Mouse (Mus musculus) midbrain, embryonic 13.5 days (tissue): ENCODE results near the gene Arhgef2. TPM values are rescaled to one million over a fixed set of nuclear protein-coding genes. Genes with fewer than 3 reads are reported as not detected.

Experiments used
- ATAC-seq: fragments of 200-750 bp; cut with Nextera tagmentation; 2 replicates; pipeline ENCODE4 v1.8.0; 2017; ENCODE audit warnings: mild to moderate bottlenecking, moderate TSS enrichment, moderate library complexity
- H3K27ac ChIP-seq: fragments of 300-500 bp; sonication (generic); 2 replicates; pipeline ENCODE4 v1.5.1; 2015; ENCODE audit warnings: inconsistent platforms, mild to moderate bottlenecking, moderate library complexity
- H3K27me3 ChIP-seq: fragments of 300-500 bp; sonication (generic); 2 replicates; pipeline ENCODE4 v1.6.1; 2015; ENCODE audit warnings: mild to moderate bottlenecking, inconsistent platforms
- H3K36me3 ChIP-seq: fragments of 300-500 bp; sonication (generic); 2 replicates; pipeline ENCODE4 v1.6.1; 2015; ENCODE audit warnings: mild to moderate bottlenecking, inconsistent platforms
- H3K4me1 ChIP-seq: fragments of 300-500 bp; sonication (generic); replicated peaks from 2 replicates; pipeline ENCODE4 v1.6.1; 2015; ENCODE audit warnings: inconsistent platforms
- H3K4me2 ChIP-seq: fragments of 300-500 bp; sonication (generic); replicated peaks from 2 replicates; pipeline ENCODE4 v1.6.1; 2015; ENCODE audit warnings: moderate library complexity, mild to moderate bottlenecking, inconsistent platforms
- H3K4me3 ChIP-seq: fragments of 300-500 bp; sonication (generic); replicated peaks from 2 replicates; pipeline ENCODE4 v1.5.1; 2015; ENCODE audit warnings: mild to moderate bottlenecking, inconsistent platforms
- H3K9ac ChIP-seq: fragments of 300-500 bp; sonication (generic); replicated peaks from 2 replicates; pipeline ENCODE4 v1.6.1; 2015; ENCODE audit warnings: mild to moderate bottlenecking, inconsistent platforms
- H3K9me3 ChIP-seq: fragments of 300-500 bp; sonication (generic); 2 replicates; pipeline ENCODE4 v1.6.1; 2016; ENCODE audit warnings: mild to moderate bottlenecking, inconsistent platforms
- WGBS: fragments of 180-500 bp; shearing (Covaris S2); methylation state at CpG from one replicate; pipeline ENCODE4 v1.1.7; 2015; 5-methylcytosine and 5-hydroxymethylcytosine counted together
- polyA plus RNA-seq: library from polyadenylated mRNA; unstranded; fragments of >200 nt; fragmentation: Nextera tagmentation; extraction: Ambion mirVana; gene quantifications from 2 replicates; pipeline ENCODE4 v1.2.1, GENCODE M21; 2015

The Arhgef2 gene
- polyA plus RNA-seq, 1 experiment from 2014 or later, result 175 TPM

- no peak overlapping the region for H3K4me3 ChIP-seq
- ATAC-seq, result no peak
- H3K4me1 ChIP-seq, result peaks cover 25% of the 10 kb centered on the region
- H3K27me3 ChIP-seq, result no peaks in the 10 kb centered on the region
- no peak overlapping the region for H3K27ac ChIP-seq
- 93% methylated on average over 2 of the region's 2 CpGs for WGBS
- no peaks in the 10 kb centered on the region for H3K9me3 ChIP-seq
- peaks cover 8% of the 10 kb centered on the region for H3K36me3 ChIP-seq
- H3K4me2 ChIP-seq, result no peak overlapping the region
- no peak overlapping the region for H3K9ac ChIP-seq
Measured at GRCm38 (mm10) chr3:88683814-88684213, 78.0 kb downstream of the Arhgef2 start.

GRCm38 (mm10) chr3:88684236-88684979 is 78.6 kb downstream of the Arhgef2 start:
- no peaks in the 10 kb centered on the region for H3K9me3 ChIP-seq
- no peak for ATAC-seq
- H3K4me1 ChIP-seq, result peaks cover 26% of the 10 kb centered on the region
- no peak overlapping the region for H3K27ac ChIP-seq
- H3K27me3 ChIP-seq, result no peaks in the 10 kb centered on the region
- H3K4me2 ChIP-seq, result peak overlapping the region; percentile 54
- peak overlapping the region; percentile 100 for H3K4me3 ChIP-seq
- WGBS, result 60% methylated on average over 8 of the region's 8 CpGs
- peaks cover 12% of the 10 kb centered on the region for H3K36me3 ChIP-seq
- H3K9ac ChIP-seq, result no peak overlapping the region

- ATAC-seq, result peak; percentile 100
Measured at GRCm38 (mm10) chr3:88684980-88685941, 79.5 kb downstream of the Arhgef2 start, which contains the start of gene Khdc4. Khdc4 (plus strand) TSS chr3:88685803.

GRCm38 (mm10) chr3:88685958-88686451 is 80.2 kb downstream of the Arhgef2 start:
- under 1% methylated on average over 43 of the region's 45 CpGs for WGBS
- H3K36me3 ChIP-seq, result peaks cover 28% of the 10 kb centered on the region
- peak; percentile 82 for ATAC-seq
- H3K4me1 ChIP-seq, result peaks cover 26% of the 10 kb centered on the region
- peak overlapping the region; percentile 98 for H3K9ac ChIP-seq
- H3K27me3 ChIP-seq, result no peaks in the 10 kb centered on the region
- H3K4me2 ChIP-seq, result peak overlapping the region; percentile 96
- H3K4me3 ChIP-seq, result peak overlapping the region; percentile 100
- peak overlapping the region; percentile 98 for H3K27ac ChIP-seq
- H3K9me3 ChIP-seq, result no peaks in the 10 kb centered on the region

More at GRCm38 (mm10) chr3:88684980-88685941, 79.5 kb downstream of the Arhgef2 start, which contains the start of gene Khdc4:
- peaks cover 26% of the 10 kb centered on the region for H3K4me1 ChIP-seq
- H3K27ac ChIP-seq, result peak within 1 kb of the TSS; percentile 98
- no peaks in the 10 kb centered on the region for H3K9me3 ChIP-seq
- H3K36me3 ChIP-seq, result peaks cover 21% of the 10 kb centered on the region
- H3K4me3 ChIP-seq, result peak within 1 kb of the TSS; percentile 100
- peak within 1 kb of the TSS; percentile 96 for H3K4me2 ChIP-seq
- under 1% methylated on average over 47 of the region's 47 CpGs for WGBS
- no peaks in the 10 kb centered on the region for H3K27me3 ChIP-seq
- H3K9ac ChIP-seq, result peak within 1 kb of the TSS; percentile 98

- Histone ChIP-seq H3K9ac (peak overlapping the region; percentile 98), H3K27me3 (no peaks in the 10 kb centered on the region), H3K4me2 (peak overlapping the region; percentile 96), H3K27ac (peak overlapping the region; percentile 98), H3K4me1 (peaks cover 26% of the 10 kb centered on the region), H3K4me3 (peak overlapping the region; percentile 100), H3K36me3 (peaks cover 38% of the 10 kb centered on the region), H3K9me3 (no peaks in the 10 kb centered on the region)
- WGBS, result 62% methylated on average over 13 of the region's 13 CpGs
- no peak for ATAC-seq
Measured at GRCm38 (mm10) chr3:88686734-88687611, 81.2 kb downstream of the Arhgef2 start.

GRCm38 (mm10) chr3:88689079-88689478 is 83.3 kb downstream of the Arhgef2 start:
- Histone ChIP-seq H3K27ac (no peak overlapping the region), H3K9ac (no peak overlapping the region), H3K4me3 (no peak overlapping the region), H3K27me3 (no peaks in the 10 kb centered on the region), H3K9me3 (no peaks in the 10 kb centered on the region), H3K4me1 (peaks cover 26% of the 10 kb centered on the region), H3K4me2 (no peak overlapping the region), H3K36me3 (peaks cover 56% of the 10 kb centered on the region)
- ATAC-seq, result no peak
- WGBS, result 95% methylated on average over 5 of the region's 5 CpGs

- Histone ChIP-seq H3K4me2 (no peak overlapping the region), H3K27me3 (no peaks in the 10 kb centered on the region), H3K9ac (no peak overlapping the region), H3K4me1 (no peaks in the 10 kb centered on the region), H3K27ac (no peak overlapping the region), H3K36me3 (peaks cover 96% of the 10 kb centered on the region), H3K9me3 (no peaks in the 10 kb centered on the region), H3K4me3 (no peak overlapping the region)
- ATAC-seq, result no peak
Measured at GRCm38 (mm10) chr3:88695545-88695944, 89.8 kb downstream of the Arhgef2 start.

Other genes with a start within 250 kb of the Arhgef2 start
- gene Paqr6, start 241.4 kb upstream of the Arhgef2 start, polyA plus RNA-seq, result 0.77 and 1.0 TPM in 2 replicates
- gene Bglap3, start 233.2 kb upstream of the Arhgef2 start, polyA plus RNA-seq, result not detected in 2 replicates
- gene Bglap2, start 227.3 kb upstream of the Arhgef2 start, polyA plus RNA-seq, result not detected in 2 replicates
- gene Bglap, start 221.5 kb upstream of the Arhgef2 start, polyA plus RNA-seq, result not detected in 2 replicates
- gene Pmf1, start 195.6 kb upstream of the Arhgef2 start, polyA plus RNA-seq, result 51.7 and 56.8 TPM in 2 replicates
- 28.7 and 29.7 TPM in 2 replicates for gene Slc25a44, start 180.8 kb upstream of the Arhgef2 start, polyA plus RNA-seq
- gene Sema4a, start 144.8 kb upstream of the Arhgef2 start, polyA plus RNA-seq, result 28.8 and 31.1 TPM in 2 replicates
- gene Lmna, start 96.0 kb upstream of the Arhgef2 start, polyA plus RNA-seq, result 21.4 and 23.4 TPM in 2 replicates
- 49.5 and 51.5 TPM in 2 replicates for gene Mex3a, start 73.6 kb upstream of the Arhgef2 start, polyA plus RNA-seq
- gene Rab25, start 57.7 kb upstream of the Arhgef2 start, polyA plus RNA-seq, result not detected in 2 replicates
- 181 and 182 TPM in 2 replicates for gene Lamtor2, start 52.9 kb upstream of the Arhgef2 start, polyA plus RNA-seq
- gene Ubqln4, start 52.2 kb upstream of the Arhgef2 start, polyA plus RNA-seq, result 39.1 and 46.7 TPM in 2 replicates
- gene Ssr2, start 30.1 kb upstream of the Arhgef2 start, polyA plus RNA-seq, result 142 and 148 TPM in 2 replicates
- not detected in 2 replicates for gene Rxfp4, start 47.2 kb downstream of the Arhgef2 start, polyA plus RNA-seq
- gene Khdc4, start 79.8 kb downstream of the Arhgef2 start, polyA plus RNA-seq, result 102 and 105 TPM in 2 replicates
- gene Rit1, start 110.9 kb downstream of the Arhgef2 start, polyA plus RNA-seq, result 51.1 and 52.1 TPM in 2 replicates
- 200 and 211 TPM in 2 replicates for gene Syt11, start 169.2 kb downstream of the Arhgef2 start, polyA plus RNA-seq
- gene Gon4l, start 229.3 kb downstream of the Arhgef2 start, polyA plus RNA-seq, result 14.1 and 14.9 TPM in 2 replicates